Mouse (Mus musculus) myocyte (in vitro differentiated cells): ENCODE results near the gene Mbd5. TPM values are rescaled to one million over a fixed set of nuclear protein-coding genes. Genes with fewer than 3 reads are reported as not detected.

Experiments used
- H3K27me3 ChIP-seq: one replicate; pipeline ENCODE4 v1.6.1; 2011; ENCODE audit not compliant: control insufficient read depth, insufficient read depth, insufficient read length
- H3K36me3 ChIP-seq: one replicate; pipeline ENCODE4 v1.6.1; 2011; ENCODE audit not compliant: control insufficient read depth, insufficient read depth
- H3K4me2 ChIP-seq: one replicate; pipeline ENCODE4 v1.6.1; 2011; ENCODE audit warnings: low read depth, control low read depth
- H3K4me3 ChIP-seq: one replicate; pipeline ENCODE4 v1.5.1; 2011; ENCODE audit warnings: mild to moderate bottlenecking, control low read depth, moderate library complexity
- H3K79me2 ChIP-seq: one replicate; pipeline ENCODE4 v1.6.1; 2011; ENCODE audit not compliant: control insufficient read depth, insufficient read depth
- H3ac ChIP-seq: one replicate; pipeline ENCODE4 v1.6.1; 2011; ENCODE audit not compliant: control insufficient read depth, insufficient read length
- CEBPB ChIP-seq: IDR thresholded peaks from 2 replicates; pipeline ENCODE4 v1.6.1; 2011; ENCODE audit warnings: mild to moderate bottlenecking, moderate library complexity; ENCODE audit not compliant: poor library complexity, insufficient read depth, severe bottlenecking
- E2F4 ChIP-seq: IDR thresholded peaks from one replicate; pipeline ENCODE4 v1.6.1; 2011; ENCODE audit warnings: mild to moderate bottlenecking, control low read depth, moderate library complexity; ENCODE audit not compliant: insufficient read depth
- MAX ChIP-seq: IDR thresholded peaks from one replicate; pipeline ENCODE4 v1.6.1; 2011; ENCODE audit warnings: low read depth, mild to moderate bottlenecking, control low read depth
- MYOD1 ChIP-seq, 3 experiments: IDR thresholded peaks; one replicate each; pipeline ENCODE4 v1.6.1; 2011; ENCODE audit warnings: control low read depth in 2 of 3, low read depth in 2 of 3, mild to moderate bottlenecking in 2 of 3, moderate library complexity in 1 of 3; ENCODE audit not compliant: insufficient read length in 2 of 3, control insufficient read depth in 1 of 3
- MYOG ChIP-seq, 3 experiments: IDR thresholded peaks; one replicate each; pipeline ENCODE4 v1.6.1; 2011; ENCODE audit warnings: control low read depth in 2 of 3, low read depth in 2 of 3, mild to moderate bottlenecking in 2 of 3; ENCODE audit not compliant: insufficient read length in 2 of 3, control insufficient read depth in 1 of 3, insufficient read depth in 1 of 3
- POLR2A ChIP-seq: IDR thresholded peaks from one replicate; pipeline ENCODE4 v1.6.1; 2011; ENCODE audit warnings: low read depth, mild to moderate bottlenecking, control low read depth, moderate library complexity; ENCODE audit not compliant: insufficient read length
- POLR2AphosphoS2 ChIP-seq: IDR thresholded peaks from one replicate; pipeline ENCODE4 v1.6.1; 2011; ENCODE audit warnings: low read depth, control low read depth; ENCODE audit not compliant: insufficient read length
- REST ChIP-seq: IDR thresholded peaks from one replicate; pipeline ENCODE4 v1.6.1; 2011; ENCODE audit warnings: mild to moderate bottlenecking, control low read depth, moderate library complexity; ENCODE audit not compliant: insufficient read depth, insufficient read length
- SRF ChIP-seq: IDR thresholded peaks from one replicate; pipeline ENCODE4 v1.6.1; 2011; ENCODE audit warnings: low read depth; ENCODE audit not compliant: control insufficient read depth, insufficient read length
- TCF12 ChIP-seq: IDR thresholded peaks from one replicate; pipeline ENCODE4 v1.6.1; 2011; ENCODE audit warnings: mild to moderate bottlenecking, control low read depth; ENCODE audit not compliant: poor library complexity, insufficient read depth, severe bottlenecking
- TCF3 ChIP-seq: IDR thresholded peaks from one replicate; pipeline ENCODE4 v1.6.1; 2011; ENCODE audit warnings: low read depth, control low read depth; ENCODE audit not compliant: insufficient read length
- USF1 ChIP-seq: IDR thresholded peaks from one replicate; pipeline ENCODE4 v1.6.1; 2011; ENCODE audit warnings: low read depth, mild to moderate bottlenecking, control low read depth, moderate library complexity
- polyA plus RNA-seq: library from polyadenylated mRNA; unstranded; fragments of >200 nt; fragmentation: generic; extraction: Trizol; gene quantifications from one replicate; pipeline ENCODE4 v1.2.1, GENCODE M21; 2012; ENCODE audit warnings: missing spikeins

Mbd5 gene
- polyA plus RNA-seq, 1 experiment, result 5.0 TPM

- H3K4me2 ChIP-seq, result no peak overlapping the region
- H3K36me3 ChIP-seq, result no peaks in the 10 kb centered on the region
- no peaks in the 10 kb centered on the region for H3K79me2 ChIP-seq
- H3K27me3 ChIP-seq, result no peaks in the 10 kb centered on the region
- H3ac ChIP-seq, result no peak overlapping the region
- TF ChIP-seq MYOD1 (IDR thresholded peaks at IDR 0.05; ENCODE audit: control insufficient read depth in 1 of 3, insufficient read length in 2 of 3, low read depth in 2 of 3), result no peak
- no peak for TF ChIP-seq TCF12
- TF ChIP-seq REST, result no peak
- no peak for TF ChIP-seq E2F4
- TF ChIP-seq MAX, result no peak
- TF ChIP-seq SRF, result no peak
- no peak for TF ChIP-seq MYOG (IDR thresholded peaks at IDR 0.05; ENCODE audit: control insufficient read depth in 1 of 3, insufficient read depth in 1 of 3, insufficient read length in 2 of 3, low read depth in 2 of 3)
- TF ChIP-seq TCF3, result no peak
- TF ChIP-seq POLR2AphosphoS2, result no peak
- no peak for TF ChIP-seq USF1
- no peak for TF ChIP-seq CEBPB
- TF ChIP-seq POLR2A, result no peak
- no peak overlapping the region for H3K4me3 ChIP-seq
These were observed 337.7 kb downstream of the Mbd5 start for GRCm38 (mm10) chr2:49286965-49287364.

DNA sequence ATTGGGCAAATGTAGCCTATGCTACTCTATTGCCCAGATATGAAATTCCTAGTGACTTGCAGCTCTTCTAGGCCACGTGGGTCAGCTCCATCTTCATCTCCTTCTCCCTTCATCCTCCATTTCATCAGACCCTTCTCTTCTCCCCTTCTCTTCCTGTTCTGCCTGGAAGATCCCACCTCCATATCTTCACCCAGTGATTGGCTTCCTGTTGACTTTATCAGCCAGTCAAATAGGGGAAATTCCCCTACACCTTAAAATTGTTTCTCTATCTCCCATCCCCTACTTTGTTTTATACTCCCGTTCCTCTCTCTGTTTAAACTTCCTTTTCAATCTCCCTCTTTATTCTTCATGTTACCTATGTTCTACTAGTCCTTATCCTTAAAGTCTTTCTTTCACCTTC lies 342.4 kb downstream of the Mbd5 start:
- Histone ChIP-seq H3K27me3 (no peaks in the 10 kb centered on the region), H3K36me3 (no peaks in the 10 kb centered on the region), H3K4me3 (no peak overlapping the region), H3ac (no peak overlapping the region), H3K4me2 (no peak overlapping the region), H3K79me2 (no peaks in the 10 kb centered on the region)
- TF ChIP-seq TCF3 (no peak), POLR2AphosphoS2 (no peak)

DNA sequence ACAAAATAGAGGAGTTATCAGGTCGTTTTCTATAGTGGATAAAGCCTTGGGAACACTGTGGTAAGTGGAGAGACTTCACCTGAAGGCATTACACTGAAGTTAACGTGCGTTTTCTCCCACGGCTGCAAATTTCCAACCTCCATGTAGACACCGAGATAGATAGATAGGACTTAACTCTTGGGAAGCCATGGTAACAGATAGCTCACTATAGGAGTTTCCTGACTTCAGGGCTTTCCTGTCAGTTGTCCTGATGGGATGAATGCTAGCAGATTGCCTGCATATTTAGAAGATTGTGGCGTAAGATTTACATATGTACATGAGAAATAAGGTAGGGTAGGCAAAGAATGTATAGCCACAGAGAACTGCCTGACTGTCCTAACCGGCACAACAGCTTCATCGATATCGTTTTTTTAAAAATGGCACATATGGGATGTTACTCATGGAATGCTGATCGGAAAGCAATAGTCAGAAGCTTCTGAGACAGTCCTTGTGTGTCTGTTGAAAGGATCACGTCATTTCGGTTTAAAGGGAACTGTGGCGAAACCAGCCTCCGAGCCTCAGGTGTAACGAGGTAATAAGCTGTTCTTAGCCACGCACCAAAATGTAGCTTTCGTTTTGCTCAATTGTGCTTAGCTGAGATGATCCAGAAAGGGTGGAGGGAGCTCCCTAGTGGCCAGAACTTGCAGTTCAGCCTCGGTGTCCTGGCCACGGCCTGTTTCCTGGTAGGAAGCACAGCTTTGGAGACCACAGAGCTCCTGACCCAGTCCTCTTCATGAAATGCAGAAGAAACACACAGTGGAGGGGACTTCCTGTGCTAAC lies 363.5 kb downstream of the Mbd5 start:
- H3K4me3 ChIP-seq, result peak overlapping the region; percentile 13
- H3K27me3 ChIP-seq, result no peaks in the 10 kb centered on the region
- H3K4me2 ChIP-seq, result peak overlapping the region; percentile 74
- TF ChIP-seq USF1 (no peak), TCF3 (no peak), MYOG (IDR thresholded peaks at IDR 0.05; ENCODE audit: control insufficient read depth in 1 of 3, insufficient read depth in 1 of 3, insufficient read length in 2 of 3, low read depth in 2 of 3) (no peak), POLR2A (no peak), E2F4 (no peak), TCF12 (no peak)
- no peaks in the 10 kb centered on the region for H3K36me3 ChIP-seq
- H3K79me2 ChIP-seq, result no peaks in the 10 kb centered on the region
- H3ac ChIP-seq, result no peak overlapping the region

DNA sequence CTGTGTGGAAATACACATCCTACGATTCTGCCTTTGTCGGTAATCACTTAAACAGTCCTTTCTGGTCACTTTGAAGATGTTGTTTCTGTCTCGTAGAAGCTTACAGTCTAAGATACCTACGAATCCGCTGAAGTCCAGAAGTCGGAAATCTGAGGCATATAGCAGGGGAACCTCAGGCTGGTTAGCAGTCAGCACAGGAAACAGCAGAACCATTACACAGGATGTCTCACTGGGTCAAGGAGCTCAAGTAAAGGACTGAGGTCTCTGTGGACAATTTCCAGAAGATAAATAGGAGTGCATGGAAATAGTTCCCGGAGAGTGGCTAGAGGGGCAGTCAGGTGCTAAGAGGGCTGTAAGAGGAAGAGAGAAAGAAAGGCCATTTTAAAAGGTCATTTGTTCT lies 384.3 kb downstream of the Mbd5 start:
- no peaks in the 10 kb centered on the region for H3K27me3 ChIP-seq
- TF ChIP-seq POLR2AphosphoS2 (no peak), REST (no peak), MYOG (IDR thresholded peaks at IDR 0.05; ENCODE audit: control insufficient read depth in 1 of 3, insufficient read depth in 1 of 3, insufficient read length in 2 of 3, low read depth in 2 of 3) (no peak), TCF3 (no peak), MYOD1 (IDR thresholded peaks at IDR 0.05; ENCODE audit: control insufficient read depth in 1 of 3, insufficient read length in 2 of 3, low read depth in 2 of 3) (no peak), E2F4 (no peak), MAX (no peak), POLR2A (no peak), TCF12 (no peak), SRF (no peak), CEBPB (no peak), USF1 (no peak)
- no peak overlapping the region for H3K4me2 ChIP-seq
- no peaks in the 10 kb centered on the region for H3K36me3 ChIP-seq
- no peak overlapping the region for H3K4me3 ChIP-seq
- no peaks in the 10 kb centered on the region for H3K79me2 ChIP-seq
- no peak overlapping the region for H3ac ChIP-seq

DNA sequence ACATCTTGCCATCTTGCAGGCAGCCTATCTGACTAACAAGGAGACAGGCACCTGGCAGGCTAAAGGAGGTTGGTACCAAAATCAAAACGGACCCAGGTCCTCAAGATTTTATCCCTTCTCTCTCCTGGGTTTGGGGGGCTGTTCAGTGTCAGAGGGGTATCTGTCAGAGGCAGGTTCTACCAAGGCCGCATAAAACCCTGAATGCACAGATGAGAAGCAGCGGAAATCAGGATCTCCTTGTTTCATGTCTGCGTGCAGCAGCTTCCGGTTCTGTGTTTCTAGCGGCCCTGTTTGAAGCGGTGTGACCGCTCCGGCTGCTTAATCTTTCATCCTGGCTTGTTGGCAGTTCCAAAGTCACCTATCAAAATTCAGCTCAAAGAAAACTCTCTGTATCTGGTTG lies 386.0 kb downstream of the Mbd5 start:
- Histone ChIP-seq H3K36me3 (no peaks in the 10 kb centered on the region), H3K4me3 (no peak overlapping the region), H3K27me3 (no peaks in the 10 kb centered on the region), H3ac (no peak overlapping the region), H3K79me2 (no peaks in the 10 kb centered on the region), H3K4me2 (no peak overlapping the region)
- TF ChIP-seq CEBPB (no peak), POLR2A (no peak)
